Mouse (Mus musculus): Measurements from ENCODE around the gene Fam126a. TPM values are rescaled to one million over a fixed set of nuclear protein-coding genes. Genes with fewer than 3 reads are reported as not detected.
"Not testable (repeated sequence)": the region's sequence is repeated elsewhere in the genome, so short reads cannot be mapped to it uniquely, and the experiment has no call there.

The Fam126a gene
- polyA plus RNA-seq, 1 experiment = 28.5 TPM

DNA sequence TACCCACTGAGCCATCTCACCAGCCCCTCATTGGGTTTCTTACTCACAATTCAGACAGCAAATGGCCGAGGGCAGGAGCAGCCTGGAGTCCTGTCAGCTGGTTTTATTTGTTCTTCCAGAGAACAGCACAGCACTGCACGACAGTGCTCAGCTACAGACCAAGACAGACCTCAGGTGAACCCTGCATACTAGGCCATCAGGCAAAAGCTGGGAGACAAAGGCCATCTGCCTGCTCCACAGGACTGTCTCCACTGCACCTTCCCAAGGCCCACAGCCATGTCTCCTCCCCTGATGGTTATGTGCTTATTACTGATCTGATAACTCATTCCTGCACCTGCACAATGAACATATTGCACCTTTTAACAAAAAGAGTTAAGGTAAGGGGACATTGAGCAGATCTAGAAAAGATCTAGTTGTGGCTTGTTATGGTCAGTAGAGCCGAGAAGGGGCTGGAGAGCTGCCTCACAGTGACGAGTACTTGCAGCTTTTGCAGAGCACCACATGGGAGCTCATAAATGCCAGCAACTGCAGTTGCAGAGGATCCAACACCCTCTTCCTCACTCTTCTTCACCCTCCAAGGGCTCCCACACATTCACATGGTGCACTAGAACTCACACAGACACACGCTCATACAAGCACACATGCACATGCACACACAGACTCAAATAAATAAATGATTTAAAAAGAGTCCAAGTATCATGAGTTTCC, 137.2 kb downstream of the Fam126a start:
- TF ChIP-seq CTCF (IDR thresholded peaks at IDR 0.05; ENCODE audit: borderline replicate concordance, extremely low read depth, insufficient read depth, insufficient read length) = no peak
- no peak for TF ChIP-seq POLR2A (IDR thresholded peaks at IDR 0.05; ENCODE audit: borderline replicate concordance, extremely low read depth, insufficient read depth, insufficient read length, poor library complexity, severe bottlenecking)
- DNase-seq (ENCODE audit: low read depth) = no peak

DNA sequence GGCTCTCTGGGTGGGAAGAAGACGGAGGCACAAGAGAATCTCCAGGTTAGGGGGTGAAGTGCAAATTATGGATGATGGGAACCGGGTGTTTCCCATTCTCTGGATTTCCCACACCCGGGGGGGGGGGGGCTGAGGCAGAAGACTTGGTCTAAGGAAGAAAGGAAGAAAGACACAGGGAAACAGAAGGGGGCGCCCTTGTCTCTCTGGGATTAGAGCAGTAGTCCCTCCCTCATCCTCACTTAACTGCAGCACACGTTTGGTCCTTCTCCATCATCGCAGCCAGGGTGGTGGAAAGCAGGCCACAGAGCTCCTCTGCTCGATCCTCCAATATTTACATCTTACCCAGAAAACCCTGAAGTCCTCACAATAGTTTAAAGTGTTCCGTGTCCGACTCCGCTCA, 139.8 kb downstream of the Fam126a start:
- TF ChIP-seq CTCF (IDR thresholded peaks at IDR 0.05; ENCODE audit: borderline replicate concordance, extremely low read depth, insufficient read depth, insufficient read length) (peak; percentile 54; the same call in 1 of the 2 replicates), POLR2A (IDR thresholded peaks at IDR 0.05; ENCODE audit: borderline replicate concordance, extremely low read depth, insufficient read depth, insufficient read length, poor library complexity, severe bottlenecking) (no peak)
- DNase-seq (ENCODE audit: low read depth) = peak; percentile 74

DNA sequence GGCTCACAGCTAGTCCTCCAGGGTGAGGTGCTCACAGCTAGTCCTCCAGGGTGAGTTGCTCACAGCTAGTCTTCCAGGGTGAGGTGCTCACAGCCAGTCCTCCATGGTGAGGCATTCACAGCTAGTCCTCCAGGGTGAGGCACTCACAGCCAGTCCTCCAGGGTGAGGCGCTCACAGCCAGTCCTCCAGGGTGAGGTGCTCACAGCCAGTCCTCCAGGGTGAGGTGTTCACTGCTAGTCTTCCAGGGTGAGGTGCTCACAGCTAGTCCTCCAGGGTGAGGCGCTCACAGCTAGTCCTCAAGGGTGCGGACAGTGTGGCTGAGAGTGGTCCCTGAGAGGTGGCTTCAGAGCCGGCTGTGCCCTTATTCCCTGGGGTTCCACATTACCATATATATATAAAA, 141.0 kb downstream of the Fam126a start:
- TF ChIP-seq CTCF (IDR thresholded peaks at IDR 0.05; ENCODE audit: borderline replicate concordance, extremely low read depth, insufficient read depth, insufficient read length) (no peak), POLR2A (IDR thresholded peaks at IDR 0.05; ENCODE audit: borderline replicate concordance, extremely low read depth, insufficient read depth, insufficient read length, poor library complexity, severe bottlenecking) (no peak)
- no peak for DNase-seq (ENCODE audit: low read depth)

DNA sequence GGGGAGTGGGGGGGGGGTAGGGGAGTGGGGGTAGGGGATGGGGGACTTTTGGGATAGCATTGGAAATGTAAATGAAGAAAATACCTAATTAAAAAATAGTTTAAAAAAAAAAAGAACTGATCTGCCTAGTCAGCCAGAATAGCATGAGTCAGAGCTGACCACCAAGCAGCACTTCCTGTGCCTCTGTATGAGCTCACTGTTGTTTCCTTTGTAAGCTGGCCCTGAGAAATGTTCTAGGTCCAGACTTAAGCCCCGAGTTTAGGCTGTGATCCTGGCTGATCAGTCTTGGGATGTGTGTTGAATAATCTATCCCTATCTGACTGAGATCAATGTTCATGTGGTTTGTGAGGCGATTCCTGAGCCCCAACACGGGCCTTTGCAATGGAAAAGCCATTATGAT, 143.4 kb downstream of the Fam126a start:
- no peak for DNase-seq (ENCODE audit: low read depth)
- TF ChIP-seq CTCF (IDR thresholded peaks at IDR 0.05; ENCODE audit: borderline replicate concordance, extremely low read depth, insufficient read depth, insufficient read length) = no peak
- TF ChIP-seq POLR2A (IDR thresholded peaks at IDR 0.05; ENCODE audit: borderline replicate concordance, extremely low read depth, insufficient read depth, insufficient read length, poor library complexity, severe bottlenecking) = no peak

DNA sequence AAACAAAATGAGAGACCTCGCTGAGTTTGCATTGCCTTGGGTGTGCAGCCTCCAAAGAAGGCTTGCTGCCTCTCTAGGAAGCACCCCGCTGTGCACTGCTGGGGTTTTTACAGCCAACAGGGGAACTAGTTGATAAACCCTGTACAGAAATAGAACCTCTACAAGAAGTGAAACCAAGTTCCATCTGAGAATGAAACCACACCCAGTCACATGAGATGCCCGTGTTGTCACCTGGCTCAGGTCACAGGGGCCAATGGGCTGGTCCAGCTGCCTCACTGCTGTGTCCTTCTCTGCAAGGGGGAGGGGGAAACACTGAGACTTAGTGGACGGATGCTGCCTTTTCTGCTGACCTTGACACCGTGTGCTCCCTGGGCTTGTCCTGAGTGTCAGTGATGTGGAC, 156.0 kb downstream of the Fam126a start:
- DNase-seq (ENCODE audit: low read depth) = no peak
- TF ChIP-seq CTCF (IDR thresholded peaks at IDR 0.05; ENCODE audit: borderline replicate concordance, extremely low read depth, insufficient read depth, insufficient read length) (no peak), POLR2A (IDR thresholded peaks at IDR 0.05; ENCODE audit: borderline replicate concordance, extremely low read depth, insufficient read depth, insufficient read length, poor library complexity, severe bottlenecking) (no peak)

DNA sequence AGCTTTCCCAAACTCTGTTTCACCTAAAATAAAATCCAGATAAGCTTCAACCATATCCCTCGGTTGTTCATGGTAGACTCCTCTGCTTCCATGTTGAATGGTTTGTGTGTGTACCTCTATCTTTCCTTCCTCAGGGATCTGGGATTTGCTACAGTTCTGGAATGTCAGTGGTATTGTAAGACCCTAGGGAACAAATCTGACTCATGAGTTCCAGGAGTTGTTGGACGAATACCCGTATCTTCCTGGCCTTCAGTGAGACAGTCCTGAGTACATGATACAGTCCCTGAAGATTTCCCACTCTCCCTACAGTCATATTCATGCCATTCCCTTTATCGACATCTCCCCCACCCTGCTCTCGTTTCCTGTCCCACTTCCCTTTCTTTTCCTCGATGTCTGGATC, 157.9 kb downstream of the Fam126a start:
- TF ChIP-seq POLR2A (IDR thresholded peaks at IDR 0.05; ENCODE audit: borderline replicate concordance, extremely low read depth, insufficient read depth, insufficient read length, poor library complexity, severe bottlenecking) = no peak
- TF ChIP-seq CTCF (IDR thresholded peaks at IDR 0.05; ENCODE audit: borderline replicate concordance, extremely low read depth, insufficient read depth, insufficient read length) = no peak
- no peak for DNase-seq (ENCODE audit: low read depth)

DNA sequence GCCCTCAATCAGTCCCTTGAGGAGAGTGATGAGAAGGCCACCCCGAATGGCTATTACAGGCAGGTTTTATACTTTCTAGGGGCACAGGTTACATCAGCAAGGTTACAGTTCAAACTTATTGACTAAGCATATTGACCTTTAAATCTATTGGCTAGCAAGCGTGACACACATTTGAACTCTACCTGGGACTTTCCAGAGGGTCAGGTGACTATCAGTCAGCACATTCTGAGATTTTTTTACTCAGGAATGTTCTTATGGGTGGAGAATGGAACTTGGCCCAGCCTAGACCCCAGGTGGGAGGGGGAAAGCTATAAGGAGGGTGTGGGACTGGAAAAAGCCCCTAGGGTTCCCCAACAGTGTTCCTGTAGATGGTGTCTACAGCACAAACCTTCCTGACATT, 159.2 kb downstream of the Fam126a start:
- not testable (repeated sequence) for DNase-seq (ENCODE audit: low read depth)

DNA sequence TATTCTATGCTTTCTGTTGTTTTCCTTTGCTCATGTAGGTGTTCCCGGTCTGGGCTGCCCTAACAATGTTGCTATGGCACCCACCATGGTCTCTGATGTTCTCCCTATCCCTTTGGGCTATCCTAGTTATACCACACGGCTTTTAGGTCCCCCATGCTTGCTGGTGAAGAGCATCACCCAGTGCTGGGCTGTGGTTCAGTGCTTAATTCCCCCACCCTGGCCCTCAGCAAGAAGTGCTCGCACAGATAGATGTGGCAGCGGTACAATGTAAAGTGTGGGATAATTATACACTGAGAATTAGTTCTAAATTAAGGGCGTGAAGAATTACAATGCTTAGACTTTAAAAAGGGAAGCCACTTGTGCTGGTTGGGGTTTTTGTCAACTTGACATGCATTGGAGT, 164.5 kb downstream of the Fam126a start:
- no peak for DNase-seq (ENCODE audit: low read depth)
- TF ChIP-seq POLR2A (IDR thresholded peaks at IDR 0.05; ENCODE audit: borderline replicate concordance, extremely low read depth, insufficient read depth, insufficient read length, poor library complexity, severe bottlenecking) = no peak
- TF ChIP-seq CTCF (IDR thresholded peaks at IDR 0.05; ENCODE audit: borderline replicate concordance, extremely low read depth, insufficient read depth, insufficient read length) = no peak

Other genes starting within 250 kb of the Fam126a start
- 16.2 and 17.7 TPM in 2 replicates for gene Pus7, start 247.0 kb downstream of the Fam126a start, polyA plus RNA-seq (2012; rRNA removed)
- 20.0 and 22.7 TPM in 2 replicates for gene Rint1, start 243.0 kb downstream of the Fam126a start, polyA plus RNA-seq (2012; rRNA removed)
- gene Tomm7, start 186.5 kb downstream of the Fam126a start, polyA plus RNA-seq (2012; rRNA removed) = 67.2 and 102 TPM in 2 replicates
- gene Klhl7, start 69.9 kb upstream of the Fam126a start, polyA plus RNA-seq (2012; rRNA removed) = 120 and 121 TPM in 2 replicates
- gene Nupl2, start 134.3 kb upstream of the Fam126a start, polyA plus RNA-seq (2012; rRNA removed) = 10.7 and 11.3 TPM in 2 replicates